Mouse (Mus musculus) 3T3-L1 (cell line): Measurements from ENCODE around the gene Stim1.

ENCODE experiments used
- DNase-seq: peaks from one replicate; pipeline ENCODE4 v3.0.0-alpha.2; 2015; ENCODE audit warnings: low read depth, low spot score

Gene Stim1

GRCm38 (mm10) chr7:102267601-102268394, at the start of gene Stim1:
Gene Stim1, plus strand, starts transcription at chr7:102267806.
- no peak for DNase-seq

DNA sequence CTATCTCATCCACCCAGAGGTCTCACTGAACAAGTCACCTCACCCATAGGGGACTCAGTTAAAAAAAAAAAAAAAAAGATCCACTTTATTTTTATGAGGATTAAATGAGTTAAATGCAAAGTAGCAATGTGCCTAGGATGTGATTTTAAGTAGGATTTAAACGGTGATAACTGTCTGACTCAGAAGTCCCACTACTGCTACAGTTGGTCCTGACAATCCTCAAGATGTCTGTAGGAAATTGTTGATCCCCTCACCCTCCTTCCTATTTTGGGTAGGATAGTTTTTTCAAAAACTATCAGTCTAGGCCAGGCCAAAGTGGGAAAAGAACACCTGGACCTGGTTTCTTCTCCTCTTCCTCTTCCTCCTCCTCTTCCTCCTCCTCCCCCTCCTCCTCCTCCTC, 45.7 kb upstream of the Stim1 start:
- DNase-seq: peak; percentile 5

- peak; percentile 73 for DNase-seq
These were observed 45.3 kb upstream of the Stim1 start for GRCm38 (mm10) chr7:102222336-102222735.

- DNase-seq: peak; percentile 57
These were observed 44.6 kb upstream of the Stim1 start for GRCm38 (mm10) chr7:102222830-102223556.

DNA sequence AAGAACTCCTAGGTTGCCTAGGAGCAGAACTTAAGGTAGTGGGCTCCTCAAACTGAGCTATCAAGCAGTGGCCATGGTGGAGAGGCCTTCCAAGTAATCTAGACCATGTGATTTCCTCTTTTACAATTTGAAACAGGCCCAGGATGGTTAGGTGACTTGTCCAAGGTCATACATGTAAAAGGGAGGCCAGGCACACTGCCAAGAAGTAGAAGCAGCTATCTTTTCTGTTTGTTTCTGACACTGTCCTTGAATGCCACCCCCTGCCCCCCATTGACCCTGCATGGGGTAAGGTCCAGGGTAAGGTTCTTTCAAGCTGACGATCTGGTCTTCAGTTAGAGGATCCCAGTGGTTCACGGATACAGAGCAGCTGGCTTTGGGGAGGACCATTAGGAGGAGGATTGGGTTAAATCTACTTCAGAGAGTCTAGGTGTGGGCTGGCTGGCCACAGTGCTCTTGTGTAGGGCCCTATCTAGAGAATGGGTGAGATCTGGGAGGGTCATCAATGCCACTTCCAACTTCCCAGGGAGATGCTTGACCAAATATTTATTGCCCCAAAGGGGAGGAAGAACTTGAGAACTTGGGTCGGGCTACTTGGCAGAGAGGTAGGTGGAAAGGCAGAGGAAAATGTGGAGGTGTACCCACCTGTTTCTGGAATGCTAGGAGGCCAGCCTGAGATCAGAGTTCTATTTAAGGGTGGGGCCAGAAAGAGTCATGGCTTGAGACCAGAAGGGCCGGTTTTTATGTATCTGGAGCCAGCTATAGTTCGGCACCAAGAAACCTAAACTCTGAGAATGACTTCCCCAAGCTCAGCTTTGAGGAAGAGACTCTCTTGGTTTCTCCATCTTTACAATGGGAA, 43.5 kb upstream of the Stim1 start:
- no peak for DNase-seq

DNA sequence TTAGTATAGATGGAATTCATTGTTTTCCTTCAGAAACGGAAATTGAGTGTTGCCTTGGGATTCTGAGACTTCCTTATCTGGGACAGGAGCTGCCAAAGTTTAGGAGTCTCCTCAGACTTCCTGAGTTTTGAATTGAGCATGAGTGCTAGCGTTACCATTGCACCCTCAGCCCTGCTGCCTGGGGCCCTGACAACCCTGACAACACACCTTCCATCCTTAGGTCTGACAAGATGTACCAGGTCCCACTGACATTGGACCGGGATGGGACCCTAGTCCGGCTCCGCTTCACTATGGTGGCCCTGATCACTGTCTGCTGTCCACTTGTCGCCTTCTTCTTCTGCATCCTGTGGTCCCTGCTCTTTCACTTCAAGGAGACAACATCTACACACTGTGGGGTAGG, 41.6 kb upstream of the Stim1 start:
- no peak for DNase-seq

- DNase-seq: no peak
These were observed 39.4 kb upstream of the Stim1 start for GRCm38 (mm10) chr7:102228049-102228670.

DNA sequence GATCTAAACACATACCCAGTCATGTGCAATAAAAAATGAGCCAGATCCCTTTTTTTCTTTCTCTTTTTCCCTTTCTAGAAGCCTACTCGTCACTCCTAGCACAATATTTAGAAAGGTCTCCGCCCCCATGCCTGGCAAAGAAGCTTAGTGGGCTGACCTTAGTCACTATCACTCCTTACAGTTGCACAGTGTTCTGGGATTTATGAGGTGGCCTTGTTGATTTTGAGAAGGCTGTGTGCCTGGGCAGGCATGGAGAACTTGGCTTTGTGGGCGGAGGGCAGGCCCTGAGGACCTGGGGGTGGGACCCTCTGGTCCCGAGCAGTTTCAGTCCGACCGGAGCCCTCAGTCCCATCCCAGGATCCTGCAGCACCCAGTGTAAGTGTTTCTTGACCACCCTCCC, 37.8 kb upstream of the Stim1 start:
- DNase-seq: no peak

DNA sequence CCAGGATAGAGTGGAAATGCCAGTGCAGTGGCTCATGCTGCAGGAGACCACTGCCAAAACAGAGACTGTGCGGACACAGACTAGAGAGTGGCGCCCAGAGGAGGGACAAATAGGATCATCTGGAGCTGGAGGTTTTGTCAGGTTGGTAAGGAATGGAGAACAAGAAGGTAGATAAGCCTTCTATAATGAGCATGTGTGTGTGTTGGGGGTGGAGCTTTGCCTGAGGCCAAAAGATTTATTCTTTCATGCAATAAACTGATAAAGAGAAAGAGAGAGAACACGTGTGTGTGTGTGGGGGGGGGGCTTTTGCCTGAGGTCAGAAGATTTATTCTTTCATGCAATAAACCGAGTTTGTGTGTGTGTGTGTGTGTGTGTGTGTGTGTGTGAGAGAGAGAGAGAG, 34.5 kb upstream of the Stim1 start:
- no peak for DNase-seq

GRCm38 (mm10) chr7:102238686-102239286, 28.8 kb upstream of the Stim1 start:
- DNase-seq: no peak

DNA sequence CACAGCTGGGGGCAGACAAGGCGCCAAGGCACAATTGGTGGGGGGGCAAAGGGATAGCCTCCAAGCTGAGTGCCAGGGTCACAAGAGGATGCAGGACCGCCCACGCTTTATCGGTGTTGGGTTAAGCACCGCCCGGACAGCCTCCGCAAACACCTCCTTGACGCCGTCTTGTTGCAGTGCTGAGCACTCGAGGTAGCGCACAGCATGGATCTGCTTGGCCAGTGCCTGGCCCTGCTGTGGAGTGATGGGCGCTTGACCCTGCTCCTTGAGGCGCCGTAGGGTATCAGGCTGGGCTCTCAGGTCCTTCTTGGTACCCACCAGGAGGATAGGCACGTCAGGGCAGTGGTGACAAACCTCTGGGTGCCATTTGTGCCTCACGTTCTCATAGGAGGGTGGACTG, 28.0 kb upstream of the Stim1 start:
- DNase-seq: no peak

GRCm38 (mm10) chr7:102242371-102242770, 25.2 kb upstream of the Stim1 start:
- no peak for DNase-seq

- no peak for DNase-seq
These were observed 24.7 kb upstream of the Stim1 start for GRCm38 (mm10) chr7:102242917-102243316.

DNA sequence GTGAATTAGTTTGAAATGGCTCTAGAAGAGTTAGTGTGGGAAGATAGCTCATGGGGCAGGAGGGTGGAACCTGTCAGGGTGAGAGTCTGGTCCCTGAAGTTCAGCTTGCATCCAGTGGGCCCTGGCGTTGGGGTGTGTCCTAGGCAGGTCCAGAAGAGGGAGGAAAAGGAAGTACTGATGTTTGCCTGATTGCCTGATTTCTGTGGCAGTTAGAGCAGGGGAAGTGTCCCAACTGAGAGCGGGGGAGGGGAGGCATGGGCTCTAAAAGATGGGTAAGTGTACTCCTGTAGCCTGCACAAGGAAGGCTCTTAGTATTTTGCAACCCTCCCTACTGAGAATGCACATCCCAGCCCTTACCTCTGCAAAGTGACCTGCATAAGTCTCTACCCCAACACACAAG, 23.7 kb upstream of the Stim1 start:
- DNase-seq: no peak

GRCm38 (mm10) chr7:102244782-102245535, 22.6 kb upstream of the Stim1 start:
- no peak for DNase-seq

GRCm38 (mm10) chr7:102245775-102246174, 21.8 kb upstream of the Stim1 start:
- DNase-seq: no peak

DNA sequence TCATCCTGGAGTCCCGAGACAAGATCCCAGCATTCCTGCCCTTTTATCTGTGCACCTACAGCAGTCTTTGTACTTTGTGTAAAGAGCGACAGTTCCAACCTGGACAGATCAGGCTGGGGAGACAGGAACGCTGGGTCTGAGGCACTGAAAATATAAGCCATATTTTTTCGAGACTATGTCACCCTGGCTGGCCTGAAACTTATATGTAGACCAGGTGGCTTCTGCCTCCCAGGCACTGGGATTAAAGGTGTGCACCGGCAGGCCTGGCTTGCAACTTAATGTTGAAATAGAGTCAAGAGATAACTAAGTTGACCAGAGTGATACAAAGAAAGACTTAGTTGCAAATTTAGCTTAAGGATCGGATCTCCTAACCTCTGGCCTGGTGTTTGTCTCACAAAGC, 21.3 kb upstream of the Stim1 start:
- no peak for DNase-seq

GRCm38 (mm10) chr7:102246956-102247797, 20.4 kb upstream of the Stim1 start:
- no peak for DNase-seq

- no peak for DNase-seq
These were observed 18.8 kb upstream of the Stim1 start for GRCm38 (mm10) chr7:102248691-102249404.
